Mouse (Mus musculus) midbrain, embryonic 13.5 days (tissue): ENCODE data around the gene Gpcpd1. TPM values are rescaled to one million over a fixed set of nuclear protein-coding genes. Genes with fewer than 3 reads are reported as not detected.

Experiments used
- ATAC-seq: fragments of 200-750 bp; cut with Nextera tagmentation; 2 replicates; pipeline ENCODE4 v1.8.0; 2017; ENCODE audit warnings: mild to moderate bottlenecking, moderate TSS enrichment, moderate library complexity
- H3K27ac ChIP-seq: fragments of 300-500 bp; sonication (generic); 2 replicates; pipeline ENCODE4 v1.5.1; 2015; ENCODE audit warnings: inconsistent platforms, mild to moderate bottlenecking, moderate library complexity
- H3K27me3 ChIP-seq: fragments of 300-500 bp; sonication (generic); 2 replicates; pipeline ENCODE4 v1.6.1; 2015; ENCODE audit warnings: mild to moderate bottlenecking, inconsistent platforms
- H3K36me3 ChIP-seq: fragments of 300-500 bp; sonication (generic); 2 replicates; pipeline ENCODE4 v1.6.1; 2015; ENCODE audit warnings: mild to moderate bottlenecking, inconsistent platforms
- H3K4me1 ChIP-seq: fragments of 300-500 bp; sonication (generic); replicated peaks from 2 replicates; pipeline ENCODE4 v1.6.1; 2015; ENCODE audit warnings: inconsistent platforms
- H3K4me2 ChIP-seq: fragments of 300-500 bp; sonication (generic); replicated peaks from 2 replicates; pipeline ENCODE4 v1.6.1; 2015; ENCODE audit warnings: moderate library complexity, mild to moderate bottlenecking, inconsistent platforms
- H3K4me3 ChIP-seq: fragments of 300-500 bp; sonication (generic); replicated peaks from 2 replicates; pipeline ENCODE4 v1.5.1; 2015; ENCODE audit warnings: mild to moderate bottlenecking, inconsistent platforms
- H3K9ac ChIP-seq: fragments of 300-500 bp; sonication (generic); replicated peaks from 2 replicates; pipeline ENCODE4 v1.6.1; 2015; ENCODE audit warnings: mild to moderate bottlenecking, inconsistent platforms
- H3K9me3 ChIP-seq: fragments of 300-500 bp; sonication (generic); 2 replicates; pipeline ENCODE4 v1.6.1; 2016; ENCODE audit warnings: mild to moderate bottlenecking, inconsistent platforms
- WGBS: fragments of 180-500 bp; shearing (Covaris S2); methylation state at CpG from one replicate; pipeline ENCODE4 v1.1.7; 2015; 5-methylcytosine and 5-hydroxymethylcytosine counted together
- polyA plus RNA-seq: library from polyadenylated mRNA; unstranded; fragments of >200 nt; fragmentation: Nextera tagmentation; extraction: Ambion mirVana; gene quantifications from 2 replicates; pipeline ENCODE4 v1.2.1, GENCODE M21; 2015

The Gpcpd1 gene
- polyA plus RNA-seq, 1 experiment from 2014 or later: 80.9 TPM

GRCm38 (mm10) chr2:132582227-132582626 is 5.3 kb downstream of the Gpcpd1 start:
- Histone ChIP-seq H3K27me3 (no peaks in the 10 kb centered on the region), H3K4me1 (peaks cover 11% of the 10 kb centered on the region; the same call in 1 of the 2 replicates), H3K9ac (no peak overlapping the region), H3K9me3 (no peaks in the 10 kb centered on the region), H3K4me2 (no peak overlapping the region), H3K4me3 (no peak overlapping the region), H3K36me3 (no peaks in the 10 kb centered on the region), H3K27ac (peak overlapping the region; percentile 61)
- WGBS: 34% methylated on average over 4 of the region's 4 CpGs
- peak; percentile 12 for ATAC-seq

GRCm38 (mm10) chr2:132579689-132580088 is 7.8 kb downstream of the Gpcpd1 start:
- no peak overlapping the region for H3K4me2 ChIP-seq
- 90% methylated on average over 3 of the region's 3 CpGs for WGBS
- no peak for ATAC-seq

GRCm38 (mm10) chr2:132578711-132579110 is 8.8 kb downstream of the Gpcpd1 start:
- H3K9ac ChIP-seq: no peak overlapping the region
- no peaks in the 10 kb centered on the region for H3K27me3 ChIP-seq
- H3K4me3 ChIP-seq: no peak overlapping the region
- no peaks in the 10 kb centered on the region for H3K36me3 ChIP-seq
- WGBS: 99% methylated on average over 3 of the region's 3 CpGs
- peak overlapping the region; percentile 57; the same call in 1 of the 2 replicates for H3K4me2 ChIP-seq
- peak overlapping the region; percentile 99; the same call in 1 of the 2 replicates for H3K27ac ChIP-seq
- no peak for ATAC-seq
- H3K4me1 ChIP-seq: peaks cover 34% of the 10 kb centered on the region
- H3K9me3 ChIP-seq: no peaks in the 10 kb centered on the region

More at GRCm38 (mm10) chr2:132579689-132580088, 7.8 kb downstream of the Gpcpd1 start:
- Histone ChIP-seq H3K27me3 (no peaks in the 10 kb centered on the region), H3K36me3 (no peaks in the 10 kb centered on the region), H3K4me1 (peaks cover 32% of the 10 kb centered on the region), H3K9me3 (no peaks in the 10 kb centered on the region), H3K4me3 (no peak overlapping the region), H3K27ac (no peak overlapping the region), H3K9ac (no peak overlapping the region)

- 2% methylated on average over 36 of the region's 38 CpGs for WGBS
- Histone ChIP-seq H3K27ac (peak overlapping the region; percentile 99), H3K4me1 (peaks cover 33% of the 10 kb centered on the region), H3K9me3 (no peaks in the 10 kb centered on the region), H3K27me3 (no peaks in the 10 kb centered on the region), H3K4me3 (peak overlapping the region; percentile 78), H3K4me2 (peak overlapping the region; percentile 57), H3K36me3 (no peaks in the 10 kb centered on the region), H3K9ac (peak overlapping the region; percentile 93)
- ATAC-seq: peak; percentile 98
Observed at GRCm38 (mm10) chr2:132578059-132578458, 9.5 kb downstream of the Gpcpd1 start.

- Histone ChIP-seq H3K27me3 (no peaks in the 10 kb centered on the region), H3K27ac (peak overlapping the region; percentile 99), H3K4me2 (peak overlapping the region; percentile 57), H3K9me3 (no peaks in the 10 kb centered on the region), H3K9ac (peak overlapping the region; percentile 93), H3K4me3 (peak overlapping the region; percentile 78), H3K36me3 (no peaks in the 10 kb centered on the region), H3K4me1 (peaks cover 30% of the 10 kb centered on the region)
- ATAC-seq: peak; percentile 87
- WGBS: 0% methylated on average over 41 of the region's 41 CpGs
Observed at GRCm38 (mm10) chr2:132577431-132577981, 10.0 kb downstream of the Gpcpd1 start.

GRCm38 (mm10) chr2:132576522-132577135 is 10.9 kb downstream of the Gpcpd1 start:
- Histone ChIP-seq H3K27me3 (no peaks in the 10 kb centered on the region), H3K4me1 (peaks cover 23% of the 10 kb centered on the region), H3K4me3 (peak overlapping the region; percentile 78), H3K36me3 (peaks cover 2% of the 10 kb centered on the region), H3K4me2 (peak overlapping the region; percentile 57), H3K9me3 (no peaks in the 10 kb centered on the region), H3K9ac (peak overlapping the region; percentile 48), H3K27ac (no peak overlapping the region)
- no peak for ATAC-seq
- 56% methylated on average over 3 of the region's 3 CpGs for WGBS

- ATAC-seq: no peak
- Histone ChIP-seq H3K27me3 (no peaks in the 10 kb centered on the region), H3K9me3 (no peaks in the 10 kb centered on the region), H3K4me1 (peaks cover 22% of the 10 kb centered on the region), H3K4me3 (peak overlapping the region; percentile 78), H3K4me2 (peak overlapping the region; percentile 57), H3K27ac (no peak overlapping the region), H3K36me3 (peaks cover 7% of the 10 kb centered on the region), H3K9ac (no peak overlapping the region; the same call in 1 of the 2 replicates)
- 87% methylated on average over 11 of the region's 11 CpGs for WGBS
Observed at GRCm38 (mm10) chr2:132575759-132576439, 11.6 kb downstream of the Gpcpd1 start.

GRCm38 (mm10) chr2:132575256-132575655 is 12.3 kb downstream of the Gpcpd1 start:
- WGBS: 88% methylated on average over 3 of the region's 3 CpGs
- H3K4me3 ChIP-seq: peak overlapping the region; percentile 78; the same call in 1 of the 2 replicates
- no peak overlapping the region for H3K27ac ChIP-seq
- H3K27me3 ChIP-seq: no peaks in the 10 kb centered on the region
- H3K9me3 ChIP-seq: no peaks in the 10 kb centered on the region
- peaks cover 11% of the 10 kb centered on the region for H3K36me3 ChIP-seq
- ATAC-seq: no peak
- H3K4me1 ChIP-seq: peaks cover 22% of the 10 kb centered on the region
- H3K4me2 ChIP-seq: 0 out of 2 replicates have a peak overlapping the region, but pooled peaks have one; percentile 13
- no peak overlapping the region for H3K9ac ChIP-seq

GRCm38 (mm10) chr2:132573280-132573679 is 14.2 kb downstream of the Gpcpd1 start:
- Histone ChIP-seq H3K9ac (no peak overlapping the region), H3K4me1 (peaks cover 22% of the 10 kb centered on the region), H3K9me3 (no peaks in the 10 kb centered on the region), H3K36me3 (peaks cover 27% of the 10 kb centered on the region), H3K27ac (no peak overlapping the region), H3K4me3 (no peak overlapping the region), H3K4me2 (no peak overlapping the region), H3K27me3 (no peaks in the 10 kb centered on the region)
- 93% methylated on average over 2 of the region's 2 CpGs for WGBS
- no peak for ATAC-seq

- 97% methylated on average over 3 of the region's 3 CpGs for WGBS
- Histone ChIP-seq H3K4me3 (no peak overlapping the region), H3K4me2 (no peak overlapping the region), H3K27ac (no peak overlapping the region), H3K36me3 (peaks cover 33% of the 10 kb centered on the region), H3K4me1 (peaks cover 22% of the 10 kb centered on the region), H3K9me3 (no peaks in the 10 kb centered on the region), H3K9ac (no peak overlapping the region), H3K27me3 (no peaks in the 10 kb centered on the region)
- ATAC-seq: no peak
Observed at GRCm38 (mm10) chr2:132572651-132573050, 14.9 kb downstream of the Gpcpd1 start.

GRCm38 (mm10) chr2:132571301-132571700 is 16.2 kb downstream of the Gpcpd1 start:
- no peaks in the 10 kb centered on the region for H3K9me3 ChIP-seq
- peaks cover 16% of the 10 kb centered on the region for H3K4me1 ChIP-seq
- H3K27ac ChIP-seq: no peak overlapping the region
- H3K9ac ChIP-seq: no peak overlapping the region
- no peak for ATAC-seq
- no peak overlapping the region for H3K4me2 ChIP-seq
- peaks cover 46% of the 10 kb centered on the region for H3K36me3 ChIP-seq
- H3K4me3 ChIP-seq: no peak overlapping the region
- WGBS: 91% methylated on average over 2 of the region's 2 CpGs
- H3K27me3 ChIP-seq: no peaks in the 10 kb centered on the region

- no peak overlapping the region for H3K9ac ChIP-seq
- H3K36me3 ChIP-seq: peaks cover 51% of the 10 kb centered on the region
- H3K4me2 ChIP-seq: no peak overlapping the region
- no peak overlapping the region for H3K4me3 ChIP-seq
- ATAC-seq: no peak
- H3K27me3 ChIP-seq: no peaks in the 10 kb centered on the region
- peaks cover 12% of the 10 kb centered on the region for H3K4me1 ChIP-seq
- no peak overlapping the region for H3K27ac ChIP-seq
- H3K9me3 ChIP-seq: no peaks in the 10 kb centered on the region
Observed at GRCm38 (mm10) chr2:132570869-132571268, 16.7 kb downstream of the Gpcpd1 start.
